Mouse (Mus musculus): ENCODE results near the gene Ssr2.
"Not testable (repeated sequence)": the region's sequence is repeated elsewhere in the genome, so short reads cannot be mapped to it uniquely, and the experiment has no call there.

Ssr2 gene

DNA sequence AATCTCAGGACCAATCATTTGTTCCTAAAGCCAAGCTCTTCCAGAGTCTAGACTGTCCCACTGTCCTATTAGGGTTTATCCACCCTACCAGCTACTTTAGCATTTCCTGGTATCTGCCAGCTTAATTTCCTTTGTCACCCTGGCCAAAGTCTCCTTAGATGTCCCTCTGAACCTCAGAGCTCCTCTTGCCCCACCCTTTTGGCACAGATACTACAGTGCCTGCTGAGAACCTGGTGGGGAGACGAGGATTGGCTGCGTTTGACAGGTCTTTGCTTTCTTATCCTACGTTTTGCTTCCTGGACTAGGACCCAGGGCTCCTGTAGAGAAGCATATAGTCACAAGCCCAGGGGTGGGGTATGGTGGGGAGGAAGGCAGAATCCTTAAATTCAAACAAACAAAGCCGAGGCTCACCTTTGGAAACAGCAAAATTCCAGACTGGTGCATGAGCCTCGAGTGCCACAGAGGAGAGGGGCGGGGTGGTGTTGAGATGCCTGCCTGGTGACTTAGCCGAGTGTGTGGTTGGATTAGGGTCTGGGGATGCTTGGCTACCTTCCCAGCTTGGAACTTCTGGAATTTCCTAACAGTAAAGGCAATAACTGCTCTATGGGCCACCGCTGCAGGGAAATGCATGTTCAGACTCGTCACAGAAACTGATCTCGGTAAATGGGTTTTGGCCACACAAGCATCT is 18.4 kb downstream of the Ssr2 start:
- TF ChIP-seq GATA4 (IDR thresholded peaks at IDR 0.05; ENCODE audit: insufficient replicate concordance, low read length) = no peak

- TF ChIP-seq GATA4 (IDR thresholded peaks at IDR 0.05; ENCODE audit: insufficient replicate concordance, low read length) = no peak
These were observed 26.8 kb downstream of the Ssr2 start for GRCm38 (mm10) chr3:88602466-88602865.

DNA sequence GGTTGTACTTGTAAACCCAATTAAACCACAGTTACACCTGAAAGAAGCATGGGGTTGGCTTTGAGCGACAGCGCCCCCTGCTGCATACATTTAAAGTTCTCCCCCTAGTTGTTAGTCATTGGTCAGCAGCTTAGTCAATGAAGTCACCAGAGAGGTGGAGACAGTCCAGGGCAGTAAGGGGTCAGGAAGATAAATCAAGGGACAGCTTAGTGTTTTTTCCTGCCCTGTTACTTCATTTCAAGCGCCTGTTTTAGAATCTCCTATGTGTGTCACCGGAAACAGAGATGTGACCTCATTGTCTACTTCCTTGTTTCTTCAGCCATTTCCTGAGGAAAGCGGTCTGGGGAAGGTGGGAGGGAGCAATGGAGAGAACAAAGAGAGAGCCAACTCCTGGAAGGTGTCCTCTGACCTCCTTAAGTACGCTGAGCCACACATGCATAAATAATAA is 28.1 kb downstream of the Ssr2 start:
- peak; percentile 48; the same call in 1 of the 2 replicates for TF ChIP-seq GATA4 (IDR thresholded peaks at IDR 0.05; ENCODE audit: insufficient replicate concordance, low read length)

GRCm38 (mm10) chr3:88604863-88605262 is 29.2 kb downstream of the Ssr2 start:
- TF ChIP-seq GATA4 (IDR thresholded peaks at IDR 0.05; ENCODE audit: insufficient replicate concordance, low read length) = no peak

DNA sequence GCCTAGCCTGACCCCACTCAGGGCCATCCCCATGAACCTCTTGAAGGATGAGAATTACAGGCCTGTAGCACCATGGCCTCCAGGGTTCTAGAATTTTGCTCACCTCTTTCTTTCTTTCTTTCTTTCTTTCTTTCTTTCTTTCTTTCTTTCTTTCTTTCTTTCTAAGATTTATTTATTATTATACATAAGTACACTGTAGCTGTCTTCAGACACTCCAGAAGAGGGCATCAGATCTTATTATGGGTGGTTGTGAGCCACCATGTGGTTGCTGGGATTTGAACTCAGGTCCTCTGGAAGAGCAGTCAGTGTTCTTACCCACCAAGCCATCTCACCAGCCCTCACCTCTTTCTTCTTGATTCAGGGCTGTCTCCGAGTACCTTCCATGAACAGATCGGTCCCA is 30.0 kb downstream of the Ssr2 start, which contains the start of gene Arhgef2:
Gene Arhgef2, plus strand, starts transcription at position 301 of the 400 bp plus-strand sequence.
- TF ChIP-seq GATA4 (IDR thresholded peaks at IDR 0.05; ENCODE audit: insufficient replicate concordance, low read length) = not testable (repeated sequence)

DNA sequence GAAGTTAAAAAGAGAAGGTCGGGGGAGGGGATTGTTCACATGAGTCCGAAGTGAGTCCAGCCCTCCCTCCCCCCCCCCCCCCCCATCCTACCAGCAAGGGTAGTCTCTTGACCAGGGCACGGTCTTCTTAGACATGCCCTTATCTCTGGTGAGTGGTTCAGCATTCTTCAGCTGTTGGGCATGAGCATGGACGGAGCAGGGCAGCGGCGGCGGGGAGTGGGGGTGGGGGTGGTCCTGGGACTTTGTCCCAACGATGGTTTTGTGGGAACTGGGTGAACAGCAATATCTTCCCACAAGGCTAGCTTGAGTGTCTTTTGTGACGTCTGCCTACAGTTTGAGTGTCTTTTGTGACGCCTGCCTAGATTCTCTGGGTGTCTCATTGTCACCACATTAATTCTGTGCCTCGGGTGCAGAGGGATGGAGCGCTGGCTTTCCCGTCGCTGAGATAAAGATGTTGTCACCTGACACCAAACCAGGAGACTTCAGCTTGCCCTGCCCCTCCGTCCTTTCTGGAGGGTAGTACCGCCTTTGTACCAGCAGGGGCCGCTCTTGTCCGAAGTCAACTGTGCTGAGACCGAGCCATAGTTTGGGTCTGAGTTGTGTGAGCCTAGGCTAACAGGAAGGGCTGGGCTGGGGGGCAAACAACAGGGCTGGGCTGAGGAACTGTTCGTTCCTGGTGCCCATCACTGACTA is 31.5 kb downstream of the Ssr2 start:
- no peak for TF ChIP-seq GATA4 (IDR thresholded peaks at IDR 0.05; ENCODE audit: insufficient replicate concordance, low read length)

- TF ChIP-seq GATA4 (IDR thresholded peaks at IDR 0.05; ENCODE audit: insufficient replicate concordance, low read length) = no peak
These were observed 32.1 kb downstream of the Ssr2 start for GRCm38 (mm10) chr3:88607758-88608138.

DNA sequence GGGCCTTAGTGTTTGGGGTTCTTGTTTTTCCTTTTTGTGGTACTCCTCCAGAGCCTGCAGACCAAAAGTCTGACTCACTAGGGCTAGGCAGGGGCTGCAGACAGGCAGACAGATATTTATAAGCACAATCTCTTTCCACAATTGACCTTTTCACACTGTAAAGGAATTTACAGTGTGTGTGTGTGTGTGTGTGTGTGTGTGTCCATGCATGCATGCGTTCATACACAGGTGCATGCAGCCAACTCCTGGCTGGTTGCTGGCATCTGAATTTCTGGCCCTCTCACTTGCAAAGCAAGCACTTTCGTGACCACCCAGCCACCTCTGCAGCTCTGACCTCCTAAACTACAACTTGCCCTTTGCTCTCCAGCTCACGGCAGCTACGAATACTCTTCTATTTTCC is 33.4 kb downstream of the Ssr2 start:
- TF ChIP-seq GATA4 (IDR thresholded peaks at IDR 0.05; ENCODE audit: insufficient replicate concordance, low read length) = no peak

GRCm38 (mm10) chr3:88614418-88614817 is 38.7 kb downstream of the Ssr2 start:
- no peak for TF ChIP-seq GATA4 (IDR thresholded peaks at IDR 0.05; ENCODE audit: insufficient replicate concordance, low read length)

DNA sequence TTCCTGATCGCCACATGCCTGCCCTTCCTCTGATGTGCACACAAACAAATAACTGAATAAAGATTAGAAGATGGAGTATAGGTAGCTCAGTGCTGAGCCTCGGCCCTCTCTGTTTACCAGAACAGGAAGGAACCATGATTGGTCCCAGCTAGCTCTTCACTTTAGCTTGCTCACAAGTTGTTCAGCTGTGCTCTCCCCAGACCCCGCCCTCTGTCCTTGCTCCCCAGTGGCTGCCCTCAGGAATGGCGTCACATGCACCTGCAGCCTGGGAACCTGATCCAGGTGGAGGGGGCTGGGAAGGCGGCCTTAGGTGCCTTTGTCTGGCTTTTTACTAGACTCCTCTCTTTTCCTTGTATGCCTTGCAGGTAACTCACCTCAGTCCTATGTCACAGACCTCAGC is 39.4 kb downstream of the Ssr2 start:
- TF ChIP-seq GATA4 (IDR thresholded peaks at IDR 0.05; ENCODE audit: insufficient replicate concordance, low read length) = no peak

DNA sequence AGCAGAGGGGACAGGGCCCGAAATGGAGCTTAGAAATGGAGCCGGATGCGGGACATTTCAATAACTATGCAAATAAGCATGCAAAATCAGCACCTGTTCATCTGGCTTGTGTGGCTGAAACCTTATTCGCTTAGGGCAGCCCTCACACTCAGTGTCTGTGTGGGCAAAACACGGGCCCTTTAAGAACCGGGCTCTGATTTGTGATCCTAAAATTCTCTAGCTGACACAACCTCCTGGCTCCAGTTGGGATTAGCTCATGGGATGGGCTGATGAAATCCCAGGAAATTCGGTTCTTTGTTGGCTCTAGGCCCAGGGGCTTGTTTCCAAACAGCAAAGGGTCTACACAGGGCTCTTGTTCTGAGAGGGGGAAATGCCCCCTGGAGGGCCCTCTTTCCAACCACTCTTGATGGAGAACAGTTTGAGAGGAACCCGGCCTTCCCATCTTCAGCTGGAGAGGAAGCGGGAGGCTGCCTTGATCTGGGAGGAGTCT is 40.3 kb downstream of the Ssr2 start:
- no peak for TF ChIP-seq GATA4 (IDR thresholded peaks at IDR 0.05; ENCODE audit: insufficient replicate concordance, low read length)

DNA sequence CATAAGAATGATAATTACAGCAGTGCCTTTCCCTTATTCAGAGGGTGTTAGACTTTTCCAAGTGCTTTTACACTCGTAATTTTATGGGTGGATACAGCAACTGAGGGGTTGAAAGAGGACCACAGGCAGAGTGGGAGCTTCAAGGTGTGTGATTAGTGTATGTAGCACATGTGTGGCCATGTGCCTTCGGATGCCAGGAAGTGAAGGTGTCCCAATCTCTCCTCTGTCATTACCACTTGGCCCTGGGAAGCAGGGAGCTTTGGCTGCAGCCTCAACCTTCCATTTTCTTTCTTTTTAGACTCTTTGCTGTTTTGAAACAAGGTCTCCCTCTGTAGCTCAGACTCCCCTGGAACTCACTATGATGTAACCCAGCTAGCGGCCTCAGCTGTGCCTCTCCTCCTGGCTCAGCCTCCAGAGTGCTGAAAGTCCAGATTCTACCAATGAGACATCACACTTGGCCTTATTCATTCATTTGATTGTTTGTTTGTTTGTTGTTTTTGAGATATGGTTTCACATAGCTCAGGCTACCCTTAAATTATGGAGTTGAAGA is 41.4 kb downstream of the Ssr2 start:
- TF ChIP-seq GATA4 (IDR thresholded peaks at IDR 0.05; ENCODE audit: insufficient replicate concordance, low read length) = no peak

GRCm38 (mm10) chr3:88618074-88618871 is 42.6 kb downstream of the Ssr2 start:
- TF ChIP-seq GATA4 (IDR thresholded peaks at IDR 0.05; ENCODE audit: insufficient replicate concordance, low read length) = no peak

- no peak for TF ChIP-seq GATA4 (IDR thresholded peaks at IDR 0.05; ENCODE audit: insufficient replicate concordance, low read length)
These were observed 43.7 kb downstream of the Ssr2 start for GRCm38 (mm10) chr3:88619113-88620097.

All from liver, adult (tissue).